Mouse (Mus musculus): ENCODE data around the gene Txnrd2. TPM values are rescaled to one million over a fixed set of nuclear protein-coding genes. Genes with fewer than 3 reads are reported as not detected.

The Txnrd2 gene
- 6.1 and 8.5 TPM in 2 replicates for total RNA-seq (2017)

GRCm38 (mm10) chr16:18426215-18426791 lies at the start of gene Txnrd2:
TSS of gene Txnrd2 (plus strand) at chr16:18426384.
- ATAC-seq (ENCODE audit: extremely low read depth, insufficient number of reproducible peaks, low FRiP score, poor library complexity, severe bottlenecking): peak; percentile 66

DNA sequence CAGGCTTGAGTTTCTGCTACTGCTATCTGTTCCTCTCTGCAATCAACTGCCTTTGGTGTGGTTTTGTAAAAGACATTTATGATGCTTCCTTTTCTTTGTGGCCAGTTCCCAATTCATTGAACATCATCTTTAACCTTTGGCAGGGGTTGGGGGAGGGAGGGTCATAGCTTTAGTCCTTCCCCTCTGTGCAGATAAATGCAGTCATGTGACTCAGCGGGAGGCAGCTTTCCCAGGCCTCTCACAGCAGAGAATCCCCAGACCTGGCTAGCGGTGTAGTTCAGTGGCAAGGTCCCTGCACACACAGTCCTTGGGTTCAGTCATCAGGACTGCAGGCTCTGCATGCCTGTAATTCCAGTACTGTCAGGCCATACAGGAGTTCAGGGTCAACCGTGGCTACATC lies 49.0 kb upstream of the Txnrd2 start:
- no peak for ATAC-seq (ENCODE audit: extremely low read depth, insufficient number of reproducible peaks, low FRiP score, poor library complexity, severe bottlenecking)

- no peak for ATAC-seq (ENCODE audit: extremely low read depth, insufficient number of reproducible peaks, low FRiP score, poor library complexity, severe bottlenecking)
These were observed 47.7 kb upstream of the Txnrd2 start for GRCm38 (mm10) chr16:18378489-18378888.

DNA sequence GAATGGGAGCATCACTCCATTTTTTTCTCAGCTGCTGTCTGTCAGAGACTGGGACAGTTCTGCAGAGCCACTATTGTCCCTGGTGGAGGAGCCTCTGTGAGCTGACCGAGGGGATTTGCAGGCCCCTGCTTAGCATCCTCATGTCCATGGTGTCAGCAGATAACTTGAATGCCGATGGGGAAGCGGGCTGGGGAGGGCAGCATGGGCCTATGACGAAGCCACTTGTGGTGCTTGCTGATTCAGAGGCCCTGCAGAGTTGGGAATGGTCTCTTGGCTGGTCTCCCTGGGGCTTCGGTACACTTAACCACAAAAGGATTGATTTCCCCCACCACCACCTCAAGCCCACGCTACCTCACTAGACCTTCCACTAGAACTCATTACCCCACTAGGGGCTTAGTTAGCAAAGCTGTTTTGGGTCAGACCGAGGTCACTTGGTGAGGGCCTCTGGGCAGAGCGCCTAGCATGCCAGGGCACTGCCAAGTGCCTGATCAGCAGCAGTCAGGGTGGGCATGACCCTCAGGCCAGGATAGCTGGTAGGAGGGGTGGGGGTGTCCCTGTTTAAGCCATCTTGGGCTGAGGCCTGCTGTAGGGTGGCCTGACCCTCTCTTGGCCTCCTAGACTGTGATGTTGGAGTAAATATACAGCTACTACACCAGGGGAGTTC lies 46.7 kb upstream of the Txnrd2 start:
- no peak for ATAC-seq (ENCODE audit: extremely low read depth, insufficient number of reproducible peaks, low FRiP score, poor library complexity, severe bottlenecking)

GRCm38 (mm10) chr16:18380495-18381063 lies 45.6 kb upstream of the Txnrd2 start:
- ATAC-seq (ENCODE audit: extremely low read depth, insufficient number of reproducible peaks, low FRiP score, poor library complexity, severe bottlenecking): no peak

- no peak for ATAC-seq (ENCODE audit: extremely low read depth, insufficient number of reproducible peaks, low FRiP score, poor library complexity, severe bottlenecking)
These were observed 44.4 kb upstream of the Txnrd2 start for GRCm38 (mm10) chr16:18381621-18382258.

DNA sequence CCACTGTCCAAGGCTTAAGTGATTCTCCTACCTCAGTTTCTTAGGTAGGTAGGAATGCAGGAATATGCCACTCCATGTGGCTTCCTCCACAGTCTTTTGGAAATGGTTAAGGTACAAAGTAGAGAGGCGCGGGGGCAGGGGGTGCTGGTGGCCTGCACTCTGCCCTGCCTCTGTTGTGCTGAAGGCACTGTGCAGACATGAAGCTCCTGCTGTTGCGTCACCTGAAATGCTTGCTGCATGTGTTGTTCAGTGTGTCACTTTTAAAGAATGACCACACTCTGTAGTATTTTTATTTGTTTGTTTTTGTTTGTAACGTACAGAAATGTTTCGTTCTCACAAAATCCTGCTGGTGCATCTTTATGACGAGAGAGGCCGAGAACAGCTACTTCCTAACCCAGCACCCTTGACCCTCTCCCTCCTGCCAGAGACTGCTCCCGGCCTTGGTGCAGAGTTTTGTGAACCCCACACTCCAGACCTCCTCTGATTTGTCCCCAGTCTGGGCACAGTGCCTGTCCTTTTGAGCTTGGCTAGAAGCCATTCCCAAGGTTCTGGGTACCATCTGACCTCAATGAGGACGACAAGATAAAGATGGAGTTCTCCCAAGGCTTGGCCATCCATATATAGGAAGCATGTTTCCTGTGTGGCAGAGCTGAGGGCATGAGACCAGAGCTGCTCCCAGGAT lies 43.0 kb upstream of the Txnrd2 start:
- no peak for ATAC-seq (ENCODE audit: extremely low read depth, insufficient number of reproducible peaks, low FRiP score, poor library complexity, severe bottlenecking)

- no peak for ATAC-seq (ENCODE audit: extremely low read depth, insufficient number of reproducible peaks, low FRiP score, poor library complexity, severe bottlenecking)
These were observed 42.4 kb upstream of the Txnrd2 start for GRCm38 (mm10) chr16:18383756-18384155.

GRCm38 (mm10) chr16:18384211-18384610 lies 42.0 kb upstream of the Txnrd2 start:
- ATAC-seq (ENCODE audit: extremely low read depth, insufficient number of reproducible peaks, low FRiP score, poor library complexity, severe bottlenecking): no peak

GRCm38 (mm10) chr16:18384659-18385058 lies 41.5 kb upstream of the Txnrd2 start:
- no peak for ATAC-seq (ENCODE audit: extremely low read depth, insufficient number of reproducible peaks, low FRiP score, poor library complexity, severe bottlenecking)

GRCm38 (mm10) chr16:18385411-18385810 lies 40.8 kb upstream of the Txnrd2 start:
- no peak for ATAC-seq (ENCODE audit: extremely low read depth, insufficient number of reproducible peaks, low FRiP score, poor library complexity, severe bottlenecking)

GRCm38 (mm10) chr16:18386451-18386850 lies 39.7 kb upstream of the Txnrd2 start:
- no peak for ATAC-seq (ENCODE audit: extremely low read depth, insufficient number of reproducible peaks, low FRiP score, poor library complexity, severe bottlenecking)

DNA sequence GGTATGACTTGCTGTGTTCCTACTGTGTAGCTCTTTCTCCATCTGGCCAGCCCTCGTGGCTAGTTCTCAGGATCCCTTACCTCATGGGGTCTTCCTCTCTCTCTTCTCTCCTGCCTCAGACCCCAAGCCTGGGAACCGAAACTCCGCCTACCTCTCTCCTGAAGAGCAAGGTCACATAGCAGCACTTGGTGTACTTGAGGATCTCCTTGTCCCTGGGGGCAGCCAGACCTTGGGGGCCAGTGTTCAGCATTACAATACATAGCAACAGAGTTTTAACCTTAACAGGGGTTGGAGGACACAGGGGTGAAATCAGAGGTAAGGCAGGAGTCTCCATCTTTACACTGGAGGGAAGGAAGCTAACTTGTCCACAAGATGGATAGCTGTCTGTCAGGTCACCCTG lies 39.2 kb upstream of the Txnrd2 start:
- no peak for ATAC-seq (ENCODE audit: extremely low read depth, insufficient number of reproducible peaks, low FRiP score, poor library complexity, severe bottlenecking)

- no peak for ATAC-seq (ENCODE audit: extremely low read depth, insufficient number of reproducible peaks, low FRiP score, poor library complexity, severe bottlenecking)
These were observed 38.2 kb upstream of the Txnrd2 start for GRCm38 (mm10) chr16:18387704-18388582.

DNA sequence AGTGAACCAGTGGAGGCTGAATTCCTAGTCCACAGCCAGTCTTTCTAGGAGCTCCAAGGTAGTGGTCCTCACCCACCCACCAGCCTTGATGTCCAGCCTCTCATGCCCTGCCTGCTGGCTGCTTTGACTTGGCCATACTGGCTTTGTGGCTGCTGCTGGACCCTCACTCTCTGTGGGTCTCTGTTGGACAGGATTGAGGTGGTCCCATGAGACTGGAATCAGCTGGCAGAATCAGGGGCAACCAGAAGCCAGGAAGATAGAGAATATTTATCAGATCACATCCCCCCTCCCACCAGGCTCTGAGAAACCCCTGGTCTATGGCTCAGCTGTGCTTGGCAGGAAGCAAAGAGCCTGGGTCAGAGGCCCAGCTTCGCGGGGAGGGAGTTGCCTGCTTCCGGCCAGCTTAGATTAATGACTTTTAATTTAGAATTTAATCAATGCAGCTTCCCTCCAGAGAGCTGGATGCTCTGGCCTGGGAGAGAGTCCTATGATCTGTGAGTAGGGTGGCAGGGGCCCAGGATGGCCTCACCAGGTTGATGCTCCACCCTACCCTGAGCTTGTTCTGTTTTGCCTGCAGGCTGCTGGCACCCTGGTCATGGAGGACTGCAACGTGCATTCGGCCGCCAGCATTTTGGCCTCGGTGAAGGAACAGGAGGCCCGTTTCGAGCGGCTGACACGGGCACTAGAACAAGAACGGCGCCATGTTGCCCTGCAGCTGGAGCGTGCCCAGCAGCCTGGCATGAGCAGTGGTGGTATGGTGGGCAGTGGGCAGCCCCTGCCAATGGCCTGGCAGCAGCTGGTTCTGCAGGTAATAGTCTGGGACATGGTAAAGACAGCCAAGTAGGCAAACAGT lies 37.4 kb upstream of the Txnrd2 start:
- no peak for ATAC-seq (ENCODE audit: extremely low read depth, insufficient number of reproducible peaks, low FRiP score, poor library complexity, severe bottlenecking)

DNA sequence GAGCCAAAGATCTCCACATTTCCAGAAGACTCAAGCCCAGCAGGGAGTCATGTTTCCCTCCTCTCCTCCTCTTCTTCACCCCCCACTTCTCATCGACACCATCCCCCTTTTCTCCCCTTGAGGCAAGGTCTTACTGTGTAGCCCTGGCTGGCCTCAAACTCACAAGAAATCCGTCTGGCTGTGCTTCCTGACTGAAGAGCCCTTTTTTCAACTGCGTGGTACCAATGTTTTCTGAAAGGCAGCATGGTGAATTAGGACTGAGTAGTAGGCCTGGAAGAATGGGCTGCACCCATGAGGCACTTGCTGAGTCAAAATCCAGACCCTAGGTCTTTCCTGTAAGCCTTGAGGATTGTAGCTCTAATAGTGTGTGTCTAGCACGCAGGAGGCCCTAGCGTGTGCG lies 35.8 kb upstream of the Txnrd2 start:
- no peak for ATAC-seq (ENCODE audit: extremely low read depth, insufficient number of reproducible peaks, low FRiP score, poor library complexity, severe bottlenecking)

- ATAC-seq (ENCODE audit: extremely low read depth, insufficient number of reproducible peaks, low FRiP score, poor library complexity, severe bottlenecking): no peak
These were observed 35.1 kb upstream of the Txnrd2 start for GRCm38 (mm10) chr16:18391127-18391526.

DNA sequence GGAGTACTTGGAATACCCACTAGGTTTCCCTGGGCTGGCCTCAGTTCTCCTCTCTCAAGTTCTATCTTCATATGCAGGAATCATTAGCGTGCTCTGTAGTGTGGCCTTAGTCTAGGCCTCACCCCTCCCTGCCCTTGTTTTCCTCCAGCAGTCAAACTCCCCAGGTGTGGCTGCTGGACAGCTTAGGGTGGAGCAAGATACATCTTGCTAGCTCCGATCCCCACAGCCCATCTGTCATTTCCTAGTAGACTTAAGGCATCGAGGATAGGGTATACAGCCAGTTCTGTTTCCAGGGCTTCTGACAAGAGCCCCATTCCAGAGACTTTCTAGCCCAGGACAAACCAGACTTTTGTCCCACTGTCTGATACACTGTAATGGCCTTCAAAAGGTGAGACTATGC lies 34.5 kb upstream of the Txnrd2 start:
- ATAC-seq (ENCODE audit: extremely low read depth, insufficient number of reproducible peaks, low FRiP score, poor library complexity, severe bottlenecking): no peak
